Mouse (Mus musculus): ENCODE measurements around the gene Rpl23.
A peak's percentile ranks its signal among the peaks of the same experiment; 100 is the strongest.
"Not testable (repeated sequence)": the region's sequence is repeated elsewhere in the genome, so short reads cannot be mapped to it uniquely, and the experiment has no call there.

Gene Rpl23

GRCm38 (mm10) chr11:97798782-97799145 is 16.5 kb upstream of the Rpl23 start, which contains the start of gene Lasp1:
Gene Lasp1, plus strand, starts transcription at chr11:97799000.
- DNase-seq, result peak; percentile 85

- no peak for DNase-seq
Observed at GRCm38 (mm10) chr11:97798083-97798435, 15.8 kb upstream of the Rpl23 start.

GRCm38 (mm10) chr11:97797369-97798082 is 15.3 kb upstream of the Rpl23 start:
- no peak for DNase-seq

GRCm38 (mm10) chr11:97796910-97797309 is 14.7 kb upstream of the Rpl23 start:
- peak; percentile 73 for DNase-seq

- peak; percentile 65 for DNase-seq
Observed at GRCm38 (mm10) chr11:97793165-97793564, 10.9 kb upstream of the Rpl23 start.

GRCm38 (mm10) chr11:97790778-97791438 is 8.7 kb upstream of the Rpl23 start:
- not testable (repeated sequence) for DNase-seq

GRCm38 (mm10) chr11:97789727-97790126 is 7.5 kb upstream of the Rpl23 start:
- no peak for DNase-seq

GRCm38 (mm10) chr11:97787961-97788360 is 5.7 kb upstream of the Rpl23 start:
- DNase-seq, result no peak

GRCm38 (mm10) chr11:97782564-97782895 is 293 bp upstream of the Rpl23 start:
- DNase-seq, result no peak

- no peak for DNase-seq
Observed at GRCm38 (mm10) chr11:97781478-97781831, 782 bp downstream of the Rpl23 start.

- DNase-seq, result no peak
Observed at GRCm38 (mm10) chr11:97779968-97780701, 2.1 kb downstream of the Rpl23 start.

GRCm38 (mm10) chr11:97778918-97779317 is 3.3 kb downstream of the Rpl23 start:
- no peak for DNase-seq

- DNase-seq, result peak; percentile 50
Observed at GRCm38 (mm10) chr11:97777129-97777529, 5.1 kb downstream of the Rpl23 start.

GRCm38 (mm10) chr11:97776497-97777128 is 5.6 kb downstream of the Rpl23 start:
- DNase-seq, result peak; percentile 16

- DNase-seq, result peak; percentile 19
Observed at GRCm38 (mm10) chr11:97775808-97776496, 6.3 kb downstream of the Rpl23 start, which contains the start of gene 1700001P01Rik. Gene 1700001P01Rik, minus strand, starts transcription at chr11:97775918.

GRCm38 (mm10) chr11:97775186-97775585 is 7.1 kb downstream of the Rpl23 start:
- no peak for DNase-seq

- DNase-seq, result no peak
Observed at GRCm38 (mm10) chr11:97771410-97771809, 10.8 kb downstream of the Rpl23 start.

GRCm38 (mm10) chr11:97769704-97770103 is 12.5 kb downstream of the Rpl23 start:
- no peak for DNase-seq

- DNase-seq, result peak; percentile 96
Observed at GRCm38 (mm10) chr11:97766154-97766881, 15.9 kb downstream of the Rpl23 start, which contains the start of gene Cwc25. Gene Cwc25, minus strand, starts transcription at chr11:97766556.

- DNase-seq, result peak; percentile 10
Observed at GRCm38 (mm10) chr11:97761638-97762037, 20.6 kb downstream of the Rpl23 start.

GRCm38 (mm10) chr11:97758942-97759341 is 23.3 kb downstream of the Rpl23 start:
- DNase-seq, result no peak

GRCm38 (mm10) chr11:97758125-97758524 is 24.1 kb downstream of the Rpl23 start:
- no peak for DNase-seq
